Mouse (Mus musculus) skeletal muscle tissue, adult 2 months (tissue): ENCODE data around the gene Yipf4.

ENCODE experiments used
- DNase-seq: peaks from one replicate; pipeline ENCODE4 v3.0.0-alpha.2; 2012; ENCODE audit warnings: low read depth, low spot score

Gene Yipf4

DNA sequence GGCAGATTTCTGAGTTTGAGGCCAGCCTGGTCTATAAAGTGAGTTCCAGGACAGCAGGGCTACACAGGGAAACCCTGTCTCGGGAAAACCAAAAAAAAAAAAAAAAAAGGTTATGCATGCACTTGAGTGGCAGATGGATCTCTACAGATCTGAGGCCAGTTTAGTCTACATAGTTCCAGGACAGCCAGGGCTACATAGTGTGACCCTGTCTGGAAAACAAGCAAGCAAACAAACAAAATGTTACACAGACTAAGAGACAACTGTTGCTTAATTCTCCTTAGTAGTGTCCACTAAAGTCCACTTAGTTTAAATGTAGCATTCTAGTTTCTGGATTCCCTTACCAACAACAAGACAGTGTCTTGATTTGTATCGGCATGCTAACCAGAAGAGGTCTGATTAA, 36.8 kb downstream of the Yipf4 start:
- DNase-seq: no peak

DNA sequence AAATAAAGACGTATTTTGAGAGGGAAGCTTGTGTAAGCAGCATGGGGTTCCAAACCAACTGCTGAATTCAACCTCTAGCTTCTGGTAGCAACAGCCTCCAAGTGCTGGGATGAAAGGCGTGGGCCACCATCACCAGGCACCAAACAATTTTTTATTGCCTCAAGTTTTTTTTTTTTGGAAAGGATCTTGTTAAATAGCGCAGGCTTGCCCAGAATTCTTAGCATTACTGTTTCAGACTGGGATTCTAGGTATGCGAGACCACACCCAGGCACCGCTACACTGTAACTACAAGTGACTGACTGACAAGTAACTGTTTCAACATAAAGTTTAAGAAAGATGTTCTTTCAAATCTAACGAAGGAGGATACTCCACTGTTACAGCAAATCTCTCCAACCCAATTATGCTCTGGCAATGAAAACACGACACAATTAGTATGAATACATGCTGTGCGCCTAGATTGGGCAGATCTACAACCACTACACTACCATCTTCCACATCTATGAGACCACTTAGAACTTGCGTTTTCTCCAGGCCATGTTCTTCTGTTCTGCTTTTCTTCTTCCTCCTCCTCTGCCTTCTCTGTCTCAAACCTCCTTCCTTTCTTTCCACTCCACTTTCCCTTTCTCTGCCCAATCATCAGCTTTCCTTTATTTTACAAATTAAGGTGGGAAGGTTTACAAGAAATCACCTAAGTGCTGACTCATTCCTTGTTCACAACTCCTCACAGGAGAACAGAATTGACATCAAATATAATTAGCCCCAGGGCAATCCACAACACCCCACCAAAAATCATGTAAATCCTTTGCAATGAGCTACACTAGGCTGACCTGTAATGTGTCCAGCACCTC, 37.7 kb downstream of the Yipf4 start:
- no peak for DNase-seq

DNA sequence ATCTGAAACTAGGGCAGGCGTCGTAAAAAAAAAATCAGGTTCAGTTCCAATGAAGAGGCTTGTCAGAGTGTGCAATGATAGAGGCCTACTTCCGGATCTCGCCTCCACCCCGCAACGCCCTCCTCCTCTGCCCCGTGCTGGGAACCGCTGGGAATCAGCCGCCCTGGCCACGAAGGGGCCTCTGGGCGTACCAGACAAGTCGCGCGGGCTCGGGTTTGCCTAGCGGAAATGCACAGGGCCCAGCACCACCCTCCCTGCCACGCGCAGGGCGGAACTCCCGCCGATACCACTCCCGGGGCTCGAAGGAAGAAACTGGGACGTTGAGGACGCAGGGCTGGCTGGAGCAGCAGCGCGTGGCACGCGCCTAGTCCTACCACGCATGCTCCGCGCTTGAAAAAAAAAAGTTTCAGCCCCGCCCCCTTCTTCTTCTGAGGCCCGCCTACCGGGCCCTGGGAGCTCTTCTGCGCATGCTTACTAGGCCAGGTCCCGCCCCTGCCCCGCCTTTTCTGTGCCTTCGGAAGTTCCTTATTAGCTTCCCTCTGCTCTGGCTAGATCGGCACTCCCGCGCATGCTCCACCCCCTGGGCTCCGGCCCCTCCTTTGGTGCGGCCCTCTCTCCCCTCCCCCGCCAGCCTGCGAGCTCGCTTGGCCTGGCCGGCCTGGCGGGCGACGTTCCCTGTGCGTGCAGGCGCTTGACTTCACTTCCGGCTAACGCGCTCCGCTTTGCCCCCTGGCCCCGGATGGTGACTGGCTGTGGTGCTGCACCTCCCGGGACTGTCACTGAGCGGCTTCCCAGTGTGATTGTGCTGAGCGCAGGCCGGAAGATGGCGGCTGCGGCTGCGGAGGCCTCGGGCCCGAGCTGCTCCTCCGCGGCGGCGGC, 38.7 kb downstream of the Yipf4 start, which contains the start of gene Birc6:
TSS of gene Birc6 (plus strand) at position 567 of the 879 bp plus-strand sequence.
- peak; percentile 100 for DNase-seq

DNA sequence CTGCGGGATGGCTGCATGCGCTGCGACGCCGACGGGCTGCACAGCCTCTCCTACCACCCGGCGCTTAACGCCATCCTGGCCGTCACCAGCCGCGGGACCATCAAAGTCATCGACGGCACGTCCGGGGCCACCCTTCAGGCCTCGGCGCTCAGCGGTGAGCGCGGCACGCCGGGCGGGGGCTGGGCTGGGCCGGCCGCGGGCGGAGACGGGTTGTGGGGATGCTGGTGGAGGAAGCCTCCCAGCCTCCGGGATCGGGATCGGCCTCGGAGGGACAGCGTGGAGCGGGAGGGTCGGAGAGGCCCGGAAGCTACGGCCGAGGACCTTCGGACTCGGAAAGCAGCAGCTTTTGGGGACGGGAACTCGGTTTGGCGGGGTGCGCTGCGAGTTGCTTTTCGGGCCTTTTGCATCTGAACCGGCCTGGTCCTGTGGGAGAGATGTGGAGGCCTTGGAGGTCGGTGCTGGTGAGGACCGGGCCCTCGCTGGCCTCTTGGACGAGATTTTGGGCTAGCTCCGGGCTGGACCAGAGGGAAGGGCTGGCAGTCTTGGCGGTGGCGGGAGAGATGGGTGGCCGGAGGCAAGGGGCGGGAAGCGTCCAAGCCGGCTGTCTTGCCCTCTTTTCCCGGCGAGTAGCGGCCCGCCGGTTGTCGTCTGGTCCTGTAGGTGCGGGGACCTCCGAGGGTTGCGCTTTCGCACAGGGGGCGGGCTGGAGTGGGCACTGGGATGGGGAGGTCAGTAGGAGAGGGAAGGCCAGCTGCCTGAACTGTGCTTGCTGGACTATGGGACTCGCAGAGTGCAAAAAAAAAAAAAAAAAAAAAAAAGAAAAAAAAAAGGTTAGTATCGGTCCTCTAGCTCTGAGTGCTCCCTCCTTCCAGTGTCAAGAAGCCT, 39.6 kb downstream of the Yipf4 start:
- peak; percentile 15 for DNase-seq

DNA sequence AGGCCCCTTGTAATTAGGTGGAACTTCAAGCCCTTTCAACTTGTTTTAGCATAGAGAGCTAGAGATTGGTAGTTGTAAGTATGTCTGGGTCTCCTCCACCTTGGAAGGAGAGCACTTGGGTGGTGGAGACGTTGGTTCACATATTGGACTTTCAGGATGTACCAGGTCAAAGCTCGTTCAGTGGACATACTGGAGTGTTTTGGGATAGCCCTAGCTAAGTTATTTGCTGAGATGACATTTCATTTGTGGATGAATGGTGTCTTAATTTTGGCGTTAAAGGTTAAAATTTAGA, 40.2 kb downstream of the Yipf4 start:
- no peak for DNase-seq

DNA sequence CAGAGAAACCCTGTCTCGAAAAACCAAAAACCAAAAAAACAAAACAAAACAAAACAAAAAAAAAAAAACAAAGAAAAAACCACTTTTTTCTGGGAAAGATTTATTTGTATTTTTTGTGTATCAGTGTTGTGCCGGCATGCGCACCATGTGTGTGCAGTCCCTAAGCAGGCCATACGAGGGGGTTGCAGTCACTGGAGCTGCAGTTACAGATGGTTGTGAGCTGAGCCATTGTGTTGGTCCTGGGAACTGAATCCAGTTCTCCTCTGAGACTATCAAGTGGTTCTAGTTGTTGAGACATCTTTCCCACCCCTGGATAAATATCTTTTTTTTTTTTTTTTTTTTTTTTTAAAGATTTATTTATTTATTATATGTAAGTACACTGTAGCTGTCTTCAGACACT, 45.7 kb downstream of the Yipf4 start:
- no peak for DNase-seq

DNA sequence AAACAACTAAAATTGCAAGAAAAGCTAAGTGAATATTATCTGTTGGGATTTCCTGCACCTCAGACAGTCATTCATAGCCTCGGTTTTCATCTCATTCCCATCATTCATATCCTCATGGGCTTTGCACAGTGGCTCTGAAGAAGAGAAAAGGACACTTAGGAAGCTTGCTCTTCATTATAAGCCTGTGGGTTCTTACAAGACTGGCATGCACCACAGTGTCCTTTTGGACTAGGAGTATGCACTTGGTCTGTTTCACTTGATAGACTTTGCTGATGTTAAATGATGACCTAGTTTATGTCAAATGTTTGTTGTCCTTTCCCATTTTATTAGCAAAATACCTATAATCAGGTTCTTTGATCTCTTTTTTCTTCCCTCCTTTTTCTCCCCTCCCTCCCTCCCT, 48.2 kb downstream of the Yipf4 start:
- no peak for DNase-seq

DNA sequence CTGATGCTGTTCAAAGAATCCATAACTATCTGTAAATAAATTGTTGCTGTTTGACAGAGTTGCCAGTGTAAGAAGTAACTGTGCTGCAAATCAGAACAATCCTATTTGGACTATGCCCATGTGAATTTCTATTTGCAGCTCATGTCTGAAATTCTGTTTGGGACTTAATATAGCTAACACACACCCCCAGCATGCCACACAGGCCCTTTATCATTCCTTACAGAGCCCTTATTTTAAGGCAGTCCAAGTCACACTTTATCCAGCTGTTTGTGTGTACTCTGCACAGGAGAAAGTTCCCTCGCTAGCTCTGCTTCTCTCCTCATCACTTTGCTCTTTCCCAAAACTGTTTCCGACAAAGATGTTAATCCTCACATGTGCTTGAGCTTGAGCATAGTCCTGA, 54.3 kb downstream of the Yipf4 start:
- no peak for DNase-seq
